In the genomic region with DNA sequence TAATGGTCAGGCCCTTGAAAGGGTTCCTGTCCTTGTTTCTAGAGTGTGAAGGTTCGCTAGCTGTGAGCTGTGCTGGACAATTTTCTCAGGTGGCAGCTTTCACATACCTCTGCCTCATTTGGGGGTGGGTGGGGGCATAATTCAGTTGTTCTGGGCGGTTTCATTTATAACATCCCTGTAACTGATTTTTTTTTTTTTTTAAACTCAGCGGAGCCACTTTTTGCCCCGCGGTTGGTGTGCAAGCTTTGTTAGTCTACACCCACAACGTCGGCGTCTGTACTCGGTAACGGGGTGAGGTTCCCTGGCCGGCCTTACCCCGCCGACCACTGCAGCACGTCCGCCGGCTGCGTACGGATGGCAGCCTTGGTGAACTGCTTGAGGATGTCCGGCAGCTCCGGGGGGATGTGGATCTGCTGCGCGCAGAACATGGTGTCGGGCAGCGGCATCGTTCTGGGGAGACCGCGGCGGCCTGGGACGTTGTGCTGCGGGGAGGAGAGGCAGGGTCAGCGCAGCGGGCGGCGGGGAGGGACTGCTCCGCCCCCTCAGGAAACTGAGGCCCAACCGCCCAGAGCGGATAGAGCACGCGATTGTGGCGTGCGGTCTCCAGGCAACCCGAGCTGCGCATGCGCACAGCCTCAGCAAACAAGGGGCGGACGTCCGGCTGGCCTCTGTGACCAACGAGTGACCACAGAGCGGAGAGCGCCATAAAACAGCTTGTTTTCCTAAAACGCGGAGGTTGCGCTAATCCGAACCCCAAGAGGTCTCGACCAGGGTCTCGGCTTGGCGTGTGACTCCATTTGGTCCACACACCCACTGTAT, we compare ENCODE assay signal across 8 mouse cellular contexts. TPM values are rescaled to one million over a fixed set of nuclear protein-coding genes. Genes with fewer than 3 reads are reported as not detected.
DNase-seq lines count a peak whose midpoint lies in the region; ATAC-seq and TF ChIP-seq lines count a peak whose summit lies in the region.

A gene (minus strand): TSS at position 640 of the 819 bp plus-strand sequence.

- no peaks in the 10 kb centered on the region for H3K79me2 ChIP-seq in C2C12 (ENCODE audit: control insufficient read depth, insufficient read depth)

- H3ac ChIP-seq in C2C12 (ENCODE audit: control insufficient read depth, insufficient read length, low read depth), result peak within 1 kb of the TSS; percentile 55

- TF ChIP-seq POLR2A in brain, embryonic 14.5 days (IDR thresholded peaks at IDR 0.05; ENCODE audit: borderline replicate concordance, extremely low read depth, insufficient read depth, insufficient read length, poor library complexity, severe bottlenecking), result no peak; the same call in 1 of the 2 replicates

- peaks cover 39% of the 10 kb centered on the region for H3K4me1 ChIP-seq in erythroblast, embryonic 14.5 days (ENCODE audit: control insufficient read depth)
- H3K4me1 ChIP-seq in heart, embryonic 13.5 days, result peaks cover 18% of the 10 kb centered on the region; the same call in 1 of the 2 replicates
- peaks cover 53% of the 10 kb centered on the region for H3K4me1 ChIP-seq in liver, embryonic 12.5 days
- 0 out of 2 replicates have a peak, but pooled peaks cover 9% of the 10 kb centered on the region for H3K4me1 ChIP-seq in stomach, embryonic 15.5 days

- DNase-seq in brain, embryonic 14.5 days (ENCODE audit: low read depth), result peak; percentile 95
- peak; percentile 96 for DNase-seq in kidney, postnatal 10 days
- peak; percentile 73 to 81 for DNase-seq in natural killer cell, adult 2 months (ENCODE audit: low spot score in 2 of 2)

- H3K27ac ChIP-seq in heart, embryonic 13.5 days (replicated peaks), result peak within 1 kb of the TSS; percentile 85
- H3K27ac ChIP-seq in liver, embryonic 12.5 days, result peak within 1 kb of the TSS; percentile 73
- peak within 1 kb of the TSS; percentile 76 for H3K27ac ChIP-seq in stomach, embryonic 15.5 days

- H3K36me3 ChIP-seq in C2C12 (ENCODE audit: control insufficient read depth, insufficient read depth), result peaks cover 24% of the 10 kb centered on the region
- peaks cover 27% of the 10 kb centered on the region for H3K36me3 ChIP-seq in erythroblast, embryonic 14.5 days (ENCODE audit: control insufficient read depth)
- H3K36me3 ChIP-seq in heart, embryonic 13.5 days, result peaks cover 23% of the 10 kb centered on the region
- H3K36me3 ChIP-seq in liver, embryonic 12.5 days, result peaks cover 23% of the 10 kb centered on the region
- H3K36me3 ChIP-seq in stomach, embryonic 15.5 days, result 0 out of 2 replicates have a peak, but pooled peaks cover 11% of the 10 kb centered on the region

- H3K9ac ChIP-seq in heart, embryonic 13.5 days, result peak within 1 kb of the TSS; percentile 86
- peak within 1 kb of the TSS; percentile 73 for H3K9ac ChIP-seq in liver, embryonic 12.5 days
- H3K9ac ChIP-seq in stomach, embryonic 15.5 days, result peak within 1 kb of the TSS; percentile 52; the same call in 1 of the 2 replicates

- TF ChIP-seq CTCF in C2C12 (IDR thresholded peaks at IDR 0.05; ENCODE audit: control insufficient read depth, insufficient read depth, insufficient read length), result no peak
- no peak for TF ChIP-seq CTCF in brain, embryonic 14.5 days (IDR thresholded peaks at IDR 0.05; ENCODE audit: borderline replicate concordance, extremely low read depth, insufficient read depth, insufficient read length)

- peak; percentile 92 for ATAC-seq in heart, embryonic 13.5 days (ENCODE audit: extremely low read depth, insufficient number of reproducible peaks, low FRiP score, low TSS enrichment)
- peak; percentile 91 for ATAC-seq in liver, embryonic 12.5 days
- peak; percentile 91 for ATAC-seq in stomach, embryonic 15.5 days (ENCODE audit: insufficient read depth, low FRiP score, low read depth)

- no peaks in the 10 kb centered on the region for H3K9me3 ChIP-seq in erythroblast, embryonic 14.5 days (ENCODE audit: control insufficient read depth, low read length)
- H3K9me3 ChIP-seq in heart, embryonic 13.5 days, result no peaks in the 10 kb centered on the region
- H3K9me3 ChIP-seq in liver, embryonic 12.5 days (replicated peaks), result no peaks in the 10 kb centered on the region
- H3K9me3 ChIP-seq in stomach, embryonic 15.5 days, result no peaks in the 10 kb centered on the region

- H3K4me2 ChIP-seq in heart, embryonic 13.5 days, result peak within 1 kb of the TSS; percentile 83
- peak within 1 kb of the TSS; percentile 92 for H3K4me2 ChIP-seq in liver, embryonic 12.5 days
- H3K4me2 ChIP-seq in stomach, embryonic 15.5 days, result peak within 1 kb of the TSS; percentile 77

- H3K27me3 ChIP-seq in C2C12 (ENCODE audit: control insufficient read depth, insufficient read depth, insufficient read length), result no peaks in the 10 kb centered on the region
- no peaks in the 10 kb centered on the region for H3K27me3 ChIP-seq in erythroblast, embryonic 14.5 days (ENCODE audit: control insufficient read depth)
- no peaks in the 10 kb centered on the region for H3K27me3 ChIP-seq in heart, embryonic 13.5 days (replicated peaks)
- H3K27me3 ChIP-seq in liver, embryonic 12.5 days (replicated peaks), result no peaks in the 10 kb centered on the region
- no peaks in the 10 kb centered on the region for H3K27me3 ChIP-seq in stomach, embryonic 15.5 days (replicated peaks)

- under 1% methylated on average over 57 of the region's 57 CpGs for WGBS in heart, embryonic 13.5 days
- under 1% methylated on average over 57 of the region's 57 CpGs for WGBS in liver, embryonic 12.5 days (ENCODE audit: insufficient replicate concordance)
- under 1% methylated on average over 54 of the region's 57 CpGs for WGBS in stomach, embryonic 15.5 days

- peak within 1 kb of the TSS; percentile 47 for H3K4me3 ChIP-seq in C2C12 (ENCODE audit: insufficient read depth, poor library complexity, severe bottlenecking)
- H3K4me3 ChIP-seq in erythroblast, embryonic 14.5 days (replicated peaks), result peak within 1 kb of the TSS; percentile 79
- peak within 1 kb of the TSS; percentile 77 for H3K4me3 ChIP-seq in heart, embryonic 13.5 days
- H3K4me3 ChIP-seq in liver, embryonic 12.5 days, result peak within 1 kb of the TSS; percentile 67
- peak within 1 kb of the TSS; percentile 59 for H3K4me3 ChIP-seq in stomach, embryonic 15.5 days (replicated peaks)

- no peaks in the 10 kb centered on the region for H3K79me3 ChIP-seq in C2C12 (ENCODE audit: low read depth)

TF ChIP-seq in C2C12, 6 proteins besides CTCF, POLR2A, EP300 and RAD21:
- TF ChIP-seq MYOG (IDR thresholded peaks at IDR 0.05; ENCODE audit: control insufficient read depth, extremely low read depth, insufficient read length) (no peak), MAX (IDR thresholded peaks at IDR 0.05) (peak; percentile 69), USF1 (IDR thresholded peaks at IDR 0.05; ENCODE audit: low read depth) (no peak), FOSL1 (IDR thresholded peaks at IDR 0.05; ENCODE audit: insufficient read depth, low read length, poor library complexity, severe bottlenecking) (no peak)
TF ChIP-seq in C2C12: peak in this region for 1.

RNA-seq across cellular contexts. Expression of the gene that starts here (rescaled TPM):
- 3.7 TPM for polyA plus RNA-seq in C2C12 (2012; fragmentation: generic; extraction: Trizol)
- polyA plus RNA-seq in brain, embryonic 14.5 days (2012; rRNA removed), result 1.2 and 1.5 TPM in 2 replicates
- 0.06 and 0.13 TPM in 2 replicates for polyA plus RNA-seq in erythroblast, embryonic 14.5 days (2012)
- polyA plus RNA-seq in heart, embryonic 13.5 days (2015; fragmentation: Nextera tagmentation; extraction: Ambion mirVana), result 1.7 and 2.0 TPM in 2 replicates
- 1.8 and 2.4 TPM in 2 replicates for polyA plus RNA-seq in liver, embryonic 12.5 days (2016; fragmentation: Nextera tagmentation; extraction: Ambion mirVana)
- polyA plus RNA-seq in stomach, embryonic 15.5 days (2015; fragmentation: Nextera tagmentation; extraction: Ambion mirVana), result 2.9 and 3.0 TPM in 2 replicates

Comparison
In these comparisons a context has a peak if more than half of its experiments do, and no peak if none do; other contexts are left out.
1. Peak in every context shown above with its lines: DNase-seq, ATAC-seq, H3K4me3 ChIP-seq and H3K27ac ChIP-seq.